Mouse (Mus musculus) thymus, postnatal 0 days (tissue): ENCODE measurements around the gene Fen1. TPM values are rescaled to one million over a fixed set of nuclear protein-coding genes. Genes with fewer than 3 reads are reported as not detected.

Experiments used
- DNase-seq: peaks from one replicate; pipeline ENCODE4 v3.0.0-alpha.2; 2015; ENCODE audit warnings: low spot score
- polyA plus RNA-seq: library from polyadenylated mRNA; unstranded; fragments of >200 nt; fragmentation: Nextera tagmentation; extraction: Ambion mirVana; gene quantifications from 2 replicates; pipeline ENCODE4 v1.2.1, GENCODE M21; 2015

Fen1 gene
- polyA plus RNA-seq, 1 experiment from 2014 or later: 127 TPM

DNA sequence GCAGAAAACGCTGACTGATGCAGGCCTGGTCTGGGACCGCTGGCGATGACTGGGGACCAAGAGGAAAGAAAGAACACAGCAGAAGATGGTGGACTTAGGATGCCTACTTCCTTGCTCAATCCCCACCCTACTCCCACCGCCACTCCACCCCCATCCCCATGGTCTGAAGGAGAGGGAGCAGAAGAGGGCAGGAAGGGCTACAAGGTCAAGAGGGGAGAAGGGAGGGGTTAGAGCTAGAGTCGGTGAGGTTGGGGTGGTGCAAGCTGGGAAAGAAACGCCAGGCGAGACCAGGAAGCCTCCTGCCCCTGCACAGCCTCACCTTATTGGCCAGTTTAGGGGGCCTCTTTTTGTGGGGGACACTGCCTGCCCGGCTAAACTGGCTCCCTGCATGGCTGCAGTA, 12.1 kb upstream of the Fen1 start:
- DNase-seq: no peak

DNA sequence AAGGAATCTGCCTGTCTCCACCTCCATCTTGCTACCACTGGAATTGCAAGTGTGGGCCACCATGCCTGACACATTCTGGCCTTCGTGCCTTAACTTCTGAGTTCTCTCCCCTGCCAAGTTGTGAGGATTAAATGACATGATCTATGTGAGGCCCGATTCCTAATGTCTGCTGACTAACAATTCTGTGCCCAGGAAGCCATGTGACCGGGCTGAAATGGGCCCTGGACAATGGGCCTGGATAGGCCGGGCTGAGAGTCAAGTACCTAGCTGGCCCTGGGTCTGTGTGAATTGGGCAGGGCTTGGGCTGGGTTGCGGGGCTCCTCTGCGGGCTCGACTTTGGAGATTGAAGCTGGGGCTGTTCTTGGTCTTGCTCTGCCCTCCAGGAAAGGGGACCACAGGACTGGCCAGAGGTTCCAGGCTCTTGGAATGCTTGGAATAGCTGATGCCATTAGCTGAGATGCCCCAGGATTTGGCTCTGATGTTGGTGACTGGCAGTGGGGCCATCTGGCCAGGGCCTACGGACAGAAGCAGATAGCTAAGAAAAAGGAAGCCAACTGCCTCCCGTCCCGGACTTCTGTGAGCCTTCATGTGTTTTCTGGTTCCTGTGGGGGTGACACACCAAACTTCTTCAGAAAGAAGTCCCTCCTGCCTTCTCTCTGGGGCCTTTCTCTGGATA, 10.0 kb upstream of the Fen1 start:
- DNase-seq: no peak

DNA sequence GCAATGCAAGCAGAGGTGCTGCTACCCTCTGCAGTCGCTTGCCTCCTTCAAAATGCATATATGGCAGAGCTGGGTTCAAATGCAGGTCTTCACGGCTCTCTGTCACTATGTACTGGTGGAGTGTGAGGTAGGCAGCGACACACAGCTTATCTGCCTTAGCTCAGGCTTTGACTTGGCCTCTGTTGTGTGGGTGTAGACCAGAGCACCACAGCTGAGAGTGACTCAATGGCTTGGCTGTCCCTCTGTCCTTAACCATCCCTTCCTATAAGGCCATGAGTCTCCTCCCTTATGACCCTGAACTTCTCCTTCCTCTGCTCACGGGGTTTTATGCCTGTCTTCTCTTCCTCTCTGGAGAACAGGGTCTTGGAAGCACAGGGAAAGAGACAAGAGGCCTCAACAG, 6.9 kb upstream of the Fen1 start:
- DNase-seq: no peak

DNA sequence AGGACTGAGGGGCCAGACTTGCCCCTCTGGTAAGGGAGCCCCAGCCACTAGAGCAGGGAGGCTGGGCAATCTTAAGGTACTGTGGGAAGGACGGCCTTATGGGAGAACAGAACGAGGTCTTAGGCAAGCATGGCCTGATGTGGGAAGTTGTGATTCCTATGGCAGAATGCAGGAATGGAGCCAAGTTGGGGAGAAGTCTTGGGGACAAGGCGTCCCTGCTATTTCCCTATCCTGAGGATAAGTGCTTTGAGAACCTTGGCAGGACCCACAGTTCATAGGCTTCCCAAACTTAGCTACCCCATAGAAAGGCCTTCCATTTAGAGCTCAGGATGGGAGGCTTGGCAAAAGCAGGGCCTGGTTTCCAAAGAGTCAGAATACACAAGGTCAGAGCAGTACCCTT, 4.9 kb upstream of the Fen1 start:
- DNase-seq: no peak

DNA sequence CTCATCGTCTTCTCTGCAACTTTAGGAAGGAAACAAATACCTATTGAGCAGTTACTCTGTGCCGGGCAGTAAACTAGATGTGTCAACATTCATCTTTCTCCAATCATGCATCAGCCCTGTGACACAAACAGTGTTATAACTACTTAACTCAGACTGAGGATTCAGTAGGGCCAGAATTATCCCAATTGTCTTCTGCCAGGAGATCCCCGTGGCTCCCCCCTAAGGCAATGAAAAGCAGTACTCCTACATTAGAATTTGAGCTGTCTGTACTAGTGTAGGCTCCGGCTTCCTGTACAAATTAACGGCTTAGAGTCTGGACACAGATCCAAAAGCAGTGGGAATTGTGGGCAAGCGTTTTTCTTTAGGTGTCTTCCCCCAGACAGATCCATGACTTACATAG, 1.1 kb upstream of the Fen1 start:
- DNase-seq: no peak

DNA sequence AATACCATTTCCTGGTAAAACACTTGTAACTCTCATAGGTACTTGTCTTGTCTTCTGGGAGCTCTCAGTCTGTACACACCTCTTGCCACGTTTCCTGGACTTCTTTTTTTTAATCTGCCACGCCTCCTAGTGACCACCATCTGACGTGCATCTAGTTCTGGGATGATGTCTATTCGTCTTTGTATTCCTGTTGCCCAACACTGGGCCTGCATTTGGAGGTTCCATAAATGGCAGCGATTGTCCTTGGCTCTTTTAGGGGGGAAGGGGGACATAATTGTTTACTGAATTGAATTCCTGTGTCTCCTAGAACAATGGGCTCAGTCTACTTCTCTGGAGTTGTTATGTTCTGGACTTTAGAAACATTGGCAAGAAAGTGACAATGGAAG, 640 bp upstream of the Fen1 start:
- peak; percentile 45 for DNase-seq

DNA sequence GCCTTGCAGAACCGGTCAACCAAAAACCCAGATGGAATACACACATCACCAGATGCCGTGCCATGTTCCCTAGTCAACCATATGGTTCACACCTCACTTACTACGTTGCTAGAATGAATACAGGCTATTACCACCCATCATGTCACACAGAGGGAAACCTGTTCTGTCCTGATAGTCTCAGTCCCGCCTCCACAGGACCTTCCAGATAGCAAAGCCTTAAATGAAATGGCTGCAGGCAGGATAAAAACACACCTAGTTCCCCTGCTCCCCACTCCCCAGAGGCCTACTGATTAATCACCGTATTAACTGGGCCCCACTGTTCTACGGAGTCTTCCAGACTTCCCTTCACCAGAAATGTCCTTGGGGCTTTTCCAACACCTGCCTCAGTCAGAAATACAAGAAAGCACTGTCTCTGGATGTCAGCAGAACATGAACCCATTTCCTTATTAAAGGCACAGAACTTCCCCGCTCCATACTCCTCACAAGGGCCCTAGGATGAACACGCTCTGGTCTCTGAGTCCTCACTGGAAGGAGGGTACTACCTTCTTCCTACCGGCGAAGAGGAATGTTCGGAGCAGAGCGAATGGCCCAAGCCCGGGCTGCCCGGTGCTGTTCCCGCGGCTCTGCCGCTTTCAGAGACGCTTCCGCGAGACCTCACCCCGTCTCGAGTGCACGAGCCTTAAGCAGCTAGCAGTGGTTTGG, 672 bp downstream of the Fen1 start:
- DNase-seq: no peak

DNA sequence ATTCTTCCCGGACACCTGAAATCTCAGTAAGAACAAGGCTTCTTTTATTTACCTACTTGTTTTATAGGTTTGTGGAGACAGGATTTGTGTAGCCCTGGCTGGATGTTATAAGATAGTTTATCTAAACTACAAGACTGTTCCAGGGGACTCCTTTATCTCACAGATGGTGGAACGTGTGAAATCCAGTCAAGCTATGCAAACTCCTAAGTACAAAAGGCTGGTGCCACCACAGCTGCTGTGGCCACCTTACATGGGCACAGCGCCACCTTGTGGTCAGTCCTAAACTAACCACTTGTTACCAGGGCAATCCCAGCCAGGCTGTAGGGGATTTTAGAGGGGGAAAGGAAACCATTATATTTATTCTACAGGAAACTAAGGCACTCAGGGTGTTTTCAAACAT, 5.2 kb downstream of the Fen1 start:
- DNase-seq: peak; percentile 83

DNA sequence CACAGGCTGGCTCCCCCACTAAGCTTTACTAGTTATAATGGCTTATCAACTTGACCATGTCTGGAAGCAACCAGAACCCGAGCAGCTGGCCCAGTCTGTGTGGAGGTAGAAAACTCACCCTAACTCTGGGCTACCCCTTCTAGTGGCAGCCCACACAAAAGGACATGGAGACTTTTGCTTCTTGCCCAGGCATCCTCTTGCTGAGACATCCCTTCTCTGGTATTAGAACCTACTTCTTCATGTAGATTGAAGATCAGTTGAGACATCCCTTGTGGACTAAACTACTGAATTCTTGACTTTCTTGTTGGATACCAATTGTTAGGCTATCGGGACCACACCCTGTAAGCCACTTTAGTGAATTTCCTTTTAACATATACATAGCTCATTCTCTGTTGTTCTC, 5.7 kb downstream of the Fen1 start:
- DNase-seq: no peak

DNA sequence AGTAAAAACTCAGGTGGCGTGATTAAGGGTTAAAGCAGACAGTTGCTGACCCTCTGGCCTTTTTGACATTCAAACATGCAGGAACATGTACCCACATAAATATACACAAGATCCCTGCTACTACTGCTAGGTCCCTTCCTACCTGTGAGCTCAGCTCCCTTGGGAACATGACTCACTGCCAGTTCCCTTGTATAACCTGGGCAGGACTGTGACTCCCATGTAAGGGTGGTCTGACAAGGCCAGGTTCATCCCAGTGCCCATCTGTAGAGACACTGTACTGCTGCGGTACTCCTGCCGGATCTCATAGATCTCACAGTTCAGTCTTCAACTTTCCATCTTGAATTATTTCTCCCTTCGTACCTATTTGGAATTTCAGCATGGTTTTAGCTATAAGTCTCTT, 6.8 kb downstream of the Fen1 start:
- DNase-seq: no peak

DNA sequence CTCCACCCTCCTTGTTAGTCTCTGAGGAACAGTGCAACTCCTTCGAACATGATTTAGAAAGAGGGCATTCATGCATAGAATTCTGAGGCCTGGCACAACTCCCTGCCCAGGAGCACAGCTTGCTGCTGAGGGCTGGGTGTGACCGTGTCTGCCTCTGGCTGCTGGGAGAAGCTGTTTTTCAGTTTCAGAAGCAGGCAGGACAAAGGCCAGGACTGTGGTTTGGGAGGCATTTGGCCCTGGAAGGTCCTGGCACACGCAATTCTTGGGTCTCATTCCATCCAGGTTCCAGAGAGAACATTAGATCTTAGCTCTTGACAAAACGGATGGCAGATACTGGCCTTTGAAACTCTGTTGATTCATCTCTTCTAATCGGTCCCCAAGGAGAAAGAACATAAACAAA, 8.7 kb downstream of the Fen1 start:
- no peak for DNase-seq

DNA sequence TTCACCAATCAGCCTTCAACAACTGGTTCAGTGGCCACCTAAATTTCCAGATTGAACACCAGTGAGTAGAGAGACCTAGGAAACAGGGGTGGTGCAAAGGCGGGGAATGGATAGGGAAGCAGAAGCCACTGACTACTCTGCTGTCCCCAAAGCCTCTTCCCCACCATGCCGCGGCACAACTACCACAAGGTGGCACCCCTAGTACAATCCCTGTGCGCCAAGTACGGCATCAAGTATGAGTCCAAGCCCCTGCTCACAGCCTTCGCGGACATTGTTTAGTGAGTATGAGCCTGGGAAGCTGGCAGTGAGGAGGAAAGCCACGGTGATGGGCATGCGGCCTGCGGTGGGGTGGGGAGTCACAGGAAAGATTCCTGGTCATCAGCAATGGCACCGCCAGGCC, 9.6 kb downstream of the Fen1 start:
- DNase-seq: no peak

DNA sequence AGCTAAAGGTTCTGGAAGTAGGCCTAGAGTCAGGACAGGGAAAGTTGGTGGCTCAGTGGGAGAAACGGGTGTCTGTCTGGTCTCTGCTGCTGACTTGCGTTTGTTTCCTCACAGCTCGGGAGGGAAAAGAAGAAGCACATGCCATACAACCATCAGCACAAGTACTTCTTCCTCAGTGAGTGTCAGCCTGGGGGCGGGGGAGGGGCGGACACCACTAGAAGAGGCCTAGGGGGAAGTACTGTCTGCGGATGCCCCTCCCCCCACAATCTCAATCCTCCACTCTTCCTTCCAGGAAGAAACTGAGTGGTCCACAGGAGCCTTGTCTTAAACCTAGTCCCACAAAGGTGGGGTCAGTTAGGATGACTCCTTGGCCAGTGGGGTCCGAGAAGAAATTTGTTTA, 12.6 kb downstream of the Fen1 start:
- no peak for DNase-seq

DNA sequence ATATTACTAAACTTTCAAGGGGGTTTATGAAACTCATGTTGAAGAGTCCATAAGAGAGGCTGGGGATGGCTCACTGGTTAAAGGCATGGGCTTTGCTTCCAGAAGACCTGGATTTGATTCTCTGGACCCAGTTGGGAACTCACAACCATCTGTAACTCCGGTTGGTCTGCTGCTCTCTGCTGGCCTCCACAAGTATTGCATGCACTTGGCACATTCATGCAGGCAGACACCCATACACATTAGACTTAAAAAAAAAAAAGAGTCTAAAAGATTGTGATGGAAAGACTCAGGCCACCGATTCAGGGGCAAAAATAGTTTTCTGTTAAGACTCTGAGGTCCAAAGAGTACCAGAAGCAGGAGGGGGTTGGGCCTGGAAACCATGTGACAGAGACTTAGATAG, 13.2 kb downstream of the Fen1 start:
- peak; percentile 67 for DNase-seq

DNA sequence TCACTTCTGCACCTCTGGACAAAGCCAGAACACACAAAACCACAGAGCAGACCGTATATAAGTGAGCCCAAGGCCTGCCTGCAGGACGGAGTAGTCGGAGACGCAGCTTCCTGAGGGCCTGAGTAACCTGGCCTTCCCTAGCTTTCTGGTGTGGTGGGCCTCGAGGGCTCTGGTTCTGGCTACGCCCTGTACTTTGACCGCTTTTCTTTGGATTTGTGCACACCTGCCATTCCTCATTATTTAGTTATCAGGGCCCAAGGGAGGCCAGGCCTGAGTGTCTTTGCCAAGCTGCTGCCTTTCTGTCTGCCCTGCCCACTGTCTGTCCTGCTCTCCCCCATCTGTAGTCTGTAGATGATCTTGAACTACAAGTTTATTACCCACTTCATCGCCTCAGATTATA, 14.0 kb downstream of the Fen1 start:
- no peak for DNase-seq

DNA sequence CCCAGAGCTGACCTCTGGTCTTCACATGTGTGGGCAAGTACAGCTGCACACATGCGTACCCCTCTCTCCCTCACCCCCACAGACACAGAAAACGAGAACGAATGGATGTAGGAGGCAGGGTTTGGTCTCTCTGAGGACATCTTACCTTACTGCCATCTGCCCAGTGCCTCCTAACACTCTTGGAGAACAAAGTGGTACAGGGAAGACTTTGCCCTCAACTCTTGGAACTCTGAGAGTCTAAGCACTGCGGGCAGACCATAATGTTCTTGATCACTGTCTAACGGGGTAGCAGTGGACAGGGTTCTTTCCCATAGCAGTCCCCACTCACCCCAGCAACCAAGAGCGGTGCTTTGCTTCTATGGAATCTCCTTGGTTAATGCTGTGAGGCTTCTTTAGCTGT, 14.9 kb downstream of the Fen1 start:
- DNase-seq: no peak

DNA sequence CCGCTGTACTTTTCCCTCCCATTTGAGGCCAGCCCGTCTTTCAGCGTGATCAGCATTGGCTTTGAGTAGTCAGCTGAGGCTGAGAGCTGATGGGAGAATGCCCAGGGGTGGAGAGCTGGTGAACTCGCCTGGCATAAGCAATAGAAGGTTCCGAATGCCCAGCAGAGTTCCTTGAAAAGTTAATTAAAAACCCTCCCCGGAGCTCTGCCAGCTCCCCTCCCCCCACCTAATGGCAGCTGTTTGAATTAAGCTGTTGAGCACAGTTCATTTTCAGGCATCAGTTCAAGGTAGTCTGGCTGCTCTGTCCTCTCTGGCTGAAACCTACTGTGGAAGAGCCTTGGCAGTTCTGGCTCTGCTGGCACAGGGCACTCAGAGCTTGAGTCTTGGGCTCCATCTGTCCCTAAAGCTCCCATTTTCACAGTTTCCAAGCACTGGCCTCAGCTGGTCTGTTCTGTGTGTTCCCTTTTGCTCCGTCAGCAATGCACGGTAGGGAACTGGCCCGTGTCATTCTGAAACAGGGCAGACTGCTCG, 15.6 kb downstream of the Fen1 start:
- no peak for DNase-seq

DNA sequence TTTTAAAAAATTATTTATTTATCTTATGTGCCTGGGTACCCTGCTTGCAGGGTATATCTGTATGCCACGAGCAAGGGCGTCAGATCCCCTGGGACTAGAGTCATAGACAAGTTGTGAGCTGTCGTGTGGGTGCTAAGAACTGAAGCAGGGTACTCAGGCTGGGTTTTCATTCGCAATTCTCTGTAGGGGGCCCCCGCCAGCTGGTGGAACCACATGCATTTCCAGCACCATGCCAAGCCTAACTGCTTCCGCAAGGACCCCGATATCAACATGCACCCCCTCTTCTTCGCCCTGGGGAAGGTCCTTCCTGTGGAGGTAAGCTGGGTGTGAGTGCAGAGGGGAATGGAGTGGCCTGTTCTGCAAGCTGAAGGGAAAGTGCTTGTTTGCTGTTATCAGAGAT, 17.4 kb downstream of the Fen1 start:
- DNase-seq: no peak

DNA sequence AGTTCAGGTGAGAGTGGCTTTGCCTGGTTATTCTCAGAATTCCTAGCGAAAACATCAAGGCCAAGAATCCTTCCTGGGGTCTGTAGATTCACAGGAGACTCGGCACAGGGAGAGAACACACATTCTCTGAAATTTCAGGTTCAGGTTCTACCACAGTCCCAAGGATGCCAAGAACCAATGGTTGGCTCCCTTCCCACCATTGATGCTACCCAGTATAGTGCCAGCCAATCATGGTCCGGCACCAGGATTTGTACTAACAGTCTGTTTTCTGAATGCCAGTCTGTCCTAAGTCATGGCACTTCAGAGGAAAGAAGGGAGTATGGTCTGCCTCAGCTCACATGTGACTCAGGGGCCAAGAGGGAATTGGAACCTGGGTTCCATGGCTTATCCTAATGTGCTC, 18.1 kb downstream of the Fen1 start:
- DNase-seq: no peak

DNA sequence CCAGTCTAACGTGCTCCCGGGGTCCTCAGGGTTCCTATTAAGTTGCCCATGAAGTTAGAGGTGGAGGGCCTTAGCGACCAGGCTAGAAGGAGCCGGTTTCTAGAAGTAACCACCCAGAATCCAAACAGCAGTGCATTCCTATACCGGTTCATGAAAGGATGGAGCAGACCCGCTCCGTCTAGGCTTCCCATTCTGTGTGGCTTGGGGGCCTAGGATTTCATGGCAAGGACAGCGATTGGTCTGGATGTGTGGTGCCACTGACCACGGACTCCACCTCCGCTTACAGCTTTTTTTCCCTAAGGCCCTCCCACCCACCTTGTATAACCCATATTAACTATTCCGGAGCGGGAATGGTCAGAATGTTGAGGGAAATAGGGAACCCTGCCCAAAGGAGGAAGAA, 19.9 kb downstream of the Fen1 start:
- DNase-seq: no peak

DNA sequence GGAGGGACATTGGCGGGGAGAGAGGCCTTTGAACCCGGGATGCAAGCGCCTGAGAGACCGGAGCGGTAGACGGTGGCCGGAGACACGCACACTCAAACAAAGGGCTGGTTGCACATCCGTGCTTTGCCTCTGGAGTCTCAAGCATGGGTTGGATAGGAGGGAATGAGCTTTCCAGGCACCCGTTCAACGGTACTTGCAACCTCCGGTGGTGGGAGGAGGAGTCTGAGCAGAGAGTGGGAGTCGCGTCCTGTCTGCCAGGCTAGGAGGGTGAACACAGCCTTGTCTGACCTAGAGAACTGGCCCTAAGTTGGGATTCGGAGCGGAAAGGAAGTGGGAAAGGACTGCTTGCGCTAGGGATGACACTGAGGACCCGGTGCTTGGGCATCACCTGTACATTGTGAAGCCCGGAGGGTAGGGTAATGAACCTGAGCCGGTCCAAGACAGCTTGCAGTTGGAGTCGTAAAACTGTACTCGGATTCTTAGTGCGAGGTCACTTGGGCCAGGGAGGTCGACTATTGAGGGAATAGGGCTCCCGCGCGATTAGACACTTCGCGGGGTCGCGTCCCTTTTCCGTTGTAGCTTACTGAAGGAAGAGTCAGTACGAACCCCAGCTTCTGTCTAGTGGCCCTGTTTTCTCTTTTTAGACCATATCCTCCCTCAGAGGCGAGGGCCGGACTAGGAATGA, 20.5 kb downstream of the Fen1 start:
- DNase-seq: peak; percentile 48

DNA sequence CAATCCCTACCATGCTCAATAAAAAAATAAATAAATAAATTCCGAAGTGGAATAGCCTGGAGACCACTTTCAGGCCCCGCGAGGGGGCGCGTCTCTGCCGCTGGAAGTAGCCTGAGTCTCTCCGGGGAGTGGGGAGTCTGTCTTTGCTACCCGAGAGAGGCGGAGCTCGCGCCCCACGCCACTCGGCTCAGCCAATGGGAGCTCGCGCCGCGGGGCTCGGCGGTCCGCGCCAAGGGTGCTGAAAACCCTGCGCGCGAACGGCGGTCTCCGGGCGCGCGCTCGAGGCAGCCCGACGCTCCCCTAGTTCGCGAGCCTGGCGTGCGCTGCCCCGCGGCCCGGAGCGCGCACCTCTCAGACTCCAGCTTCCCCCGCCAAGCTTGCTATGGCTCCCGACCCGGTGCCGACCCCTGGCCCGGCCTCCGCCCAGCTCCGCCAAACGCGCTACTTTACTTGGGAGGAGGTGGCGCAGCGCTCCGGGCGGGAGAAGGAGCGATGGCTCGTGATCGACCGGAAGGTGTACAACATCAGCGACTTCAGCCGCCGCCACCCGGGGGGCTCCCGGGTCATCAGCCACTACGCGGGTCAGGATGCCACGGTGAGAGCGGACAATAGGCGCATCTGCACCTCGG, 21.2 kb downstream of the Fen1 start, which contains the start of gene Fads1:
Fads1 (plus strand) TSS at position 219 of the 629 bp plus-strand sequence.
- DNase-seq: peak; percentile 96
